Mouse (Mus musculus) T-helper 2 cell (primary cell): ENCODE data around the gene Rab1a.
"Not testable (repeated sequence)": the region's sequence is repeated elsewhere in the genome, so short reads cannot be mapped to it uniquely, and the experiment has no call there.

Experiments
- in situ Hi-C: fragments of 300-600 bp; cut with MboI, MseI; formaldehyde crosslinking; loops from one replicate; pipeline ENCODE4 v1.15.1; 2025; ENCODE audit warnings: high pct_unique_total_duplicates

The Rab1a gene

DNA sequence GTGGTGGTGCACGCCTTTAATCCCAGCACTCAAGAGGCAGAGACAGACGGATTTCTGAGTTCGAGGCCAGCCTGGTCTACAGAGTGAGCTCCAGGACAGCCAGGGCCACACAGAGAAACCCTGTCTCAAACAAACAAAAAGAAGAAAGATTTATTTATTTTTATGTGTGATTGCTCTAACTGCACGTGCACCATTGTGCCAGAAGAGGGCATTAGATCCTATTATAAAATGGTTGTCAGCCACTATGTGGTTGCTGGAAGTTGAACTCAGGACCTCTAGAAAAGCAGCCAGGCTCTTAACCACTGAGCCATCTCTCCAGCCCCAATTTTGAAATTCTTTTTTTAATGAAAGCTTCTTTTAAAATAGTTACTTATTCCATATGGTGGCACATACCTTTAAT is 15.2 kb downstream of the Rab1a start:
- in situ Hi-C loops, result no loop called here

DNA sequence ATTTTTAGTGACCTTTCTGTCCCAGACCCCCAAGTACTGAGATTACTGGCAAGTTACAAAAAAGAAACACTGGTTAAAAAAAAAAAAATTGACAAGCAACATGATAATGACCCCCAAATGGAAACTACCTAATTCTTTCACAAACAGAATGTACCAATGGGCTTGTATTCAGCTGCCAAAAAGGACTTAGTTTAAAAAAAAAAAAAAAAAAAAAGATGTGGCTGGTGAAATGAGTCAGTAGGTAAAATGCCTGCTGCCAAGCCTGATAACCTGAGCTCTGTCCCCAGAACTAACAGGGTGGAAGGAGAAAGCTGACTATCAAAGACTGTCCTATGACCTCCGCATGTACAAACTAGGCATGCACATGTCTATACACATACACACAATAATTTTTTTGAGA is 16.0 kb downstream of the Rab1a start:
- in situ Hi-C loops, result no loop called here

DNA sequence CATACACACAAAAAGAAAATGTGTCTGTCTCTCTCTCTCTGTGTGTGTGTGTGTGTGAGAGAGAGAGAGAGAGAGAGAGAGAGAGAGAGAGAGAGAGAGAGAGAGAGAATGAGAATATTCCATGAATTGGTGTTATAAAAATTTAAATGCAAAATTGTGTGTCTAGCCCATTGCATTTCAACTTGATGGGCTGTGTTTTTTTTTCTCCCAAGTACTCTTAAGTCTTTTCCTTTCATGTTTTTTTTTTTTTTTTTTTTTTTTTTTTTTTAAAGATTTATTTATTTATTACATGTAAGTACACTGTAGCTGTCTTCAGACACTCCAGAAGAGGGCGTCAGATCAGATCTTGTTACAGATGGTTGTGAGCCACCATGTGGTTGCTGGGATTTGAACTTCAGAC is 20.4 kb downstream of the Rab1a start:
- in situ Hi-C loops, result not testable (repeated sequence)

DNA sequence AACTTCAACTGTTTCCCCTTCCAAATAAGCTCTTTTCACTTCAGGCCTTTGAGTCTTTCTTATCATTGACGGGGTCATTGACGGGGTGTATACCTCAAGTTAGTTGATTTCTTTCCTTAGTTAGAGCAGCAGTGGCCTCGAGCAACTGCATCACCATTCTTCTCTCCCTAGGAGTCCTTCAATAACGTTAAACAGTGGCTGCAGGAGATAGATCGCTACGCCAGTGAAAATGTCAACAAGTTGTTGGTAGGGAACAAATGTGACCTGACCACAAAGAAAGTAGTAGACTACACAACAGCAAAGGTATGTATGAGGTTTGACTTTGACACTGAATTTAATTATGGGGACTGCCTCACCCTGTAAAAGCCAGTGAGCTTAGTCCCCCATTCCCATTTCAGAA is 23.0 kb downstream of the Rab1a start:
- in situ Hi-C loops, result no loop called here

DNA sequence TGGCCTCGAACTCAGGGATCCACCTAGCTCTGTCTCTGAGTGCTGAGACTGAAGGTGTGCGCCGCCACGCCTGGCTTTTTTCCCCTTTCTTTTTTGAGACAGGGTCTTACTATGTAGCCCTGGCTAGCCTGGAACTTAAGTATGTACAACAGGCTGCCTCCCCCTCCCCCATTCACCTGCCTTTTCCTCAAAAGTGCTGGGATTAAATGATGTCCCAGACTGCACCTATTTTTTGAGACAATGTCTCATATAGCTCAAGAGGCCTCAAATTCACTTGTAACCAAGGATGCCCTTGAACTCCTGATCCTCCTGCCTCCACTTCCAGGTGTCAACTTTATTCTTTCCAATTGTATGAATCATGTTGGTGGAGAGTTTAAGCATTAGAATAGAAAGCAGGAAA is 24.7 kb downstream of the Rab1a start:
- in situ Hi-C loops, result no loop called here

DNA sequence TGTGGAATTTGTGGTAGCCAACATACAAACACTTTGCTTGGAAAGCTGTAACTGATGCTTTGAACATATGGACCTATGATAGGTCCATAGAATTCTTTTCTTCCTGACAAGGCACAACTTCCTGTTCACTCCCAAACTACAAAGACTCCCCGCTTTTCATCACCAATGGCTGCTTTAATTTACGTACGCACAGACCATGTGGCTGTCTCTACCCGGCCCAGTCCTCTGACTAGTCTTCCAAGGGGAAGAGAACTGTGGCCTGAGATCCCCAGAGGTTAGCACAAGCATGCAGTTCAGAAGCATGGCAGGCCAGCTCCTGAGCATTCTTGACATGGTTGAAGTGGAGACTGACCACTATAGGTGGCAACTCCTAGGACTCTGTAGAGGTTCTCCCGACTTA is 27.4 kb downstream of the Rab1a start:
- in situ Hi-C loops, result no loop called here

DNA sequence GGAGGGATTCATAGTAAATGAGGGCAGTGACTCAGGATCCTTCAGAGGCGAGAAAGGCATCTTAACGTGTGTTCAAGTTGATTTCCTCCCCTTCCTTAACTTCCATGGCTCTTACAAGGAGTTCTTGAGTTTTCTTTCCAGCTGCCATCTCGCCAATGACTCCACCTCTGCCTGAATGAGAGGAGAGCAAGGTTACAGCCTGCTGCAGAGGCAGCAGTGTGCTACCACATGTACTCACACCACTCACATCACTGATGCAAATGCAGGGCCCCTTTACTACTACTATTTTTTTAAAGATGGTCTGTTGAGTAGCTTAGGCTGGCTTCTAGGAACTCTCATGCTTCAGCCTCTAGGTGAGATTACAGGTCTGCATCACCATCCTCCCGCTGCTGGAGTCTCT is 28.1 kb downstream of the Rab1a start:
- in situ Hi-C loops, result no loop called here

DNA sequence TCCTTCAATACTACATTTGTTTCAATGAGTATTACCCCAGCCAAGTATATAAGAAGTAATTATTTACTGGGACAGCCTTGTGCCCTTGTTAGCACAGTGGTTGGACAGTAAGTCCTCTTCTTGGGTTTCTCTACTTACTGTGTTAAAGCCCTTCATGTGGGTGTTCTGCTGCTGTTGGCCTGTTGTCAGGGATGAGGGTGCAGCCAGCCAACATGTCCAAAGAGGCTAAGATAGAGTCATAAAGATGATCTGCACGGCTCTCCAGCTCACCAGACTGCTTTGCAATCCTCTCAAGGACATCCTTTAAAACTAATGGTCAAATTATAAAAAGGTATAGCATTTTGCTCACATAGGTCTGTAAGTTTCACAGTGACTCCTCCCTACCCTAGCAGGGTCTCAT is 29.1 kb downstream of the Rab1a start:
- in situ Hi-C loops, result no loop called here

DNA sequence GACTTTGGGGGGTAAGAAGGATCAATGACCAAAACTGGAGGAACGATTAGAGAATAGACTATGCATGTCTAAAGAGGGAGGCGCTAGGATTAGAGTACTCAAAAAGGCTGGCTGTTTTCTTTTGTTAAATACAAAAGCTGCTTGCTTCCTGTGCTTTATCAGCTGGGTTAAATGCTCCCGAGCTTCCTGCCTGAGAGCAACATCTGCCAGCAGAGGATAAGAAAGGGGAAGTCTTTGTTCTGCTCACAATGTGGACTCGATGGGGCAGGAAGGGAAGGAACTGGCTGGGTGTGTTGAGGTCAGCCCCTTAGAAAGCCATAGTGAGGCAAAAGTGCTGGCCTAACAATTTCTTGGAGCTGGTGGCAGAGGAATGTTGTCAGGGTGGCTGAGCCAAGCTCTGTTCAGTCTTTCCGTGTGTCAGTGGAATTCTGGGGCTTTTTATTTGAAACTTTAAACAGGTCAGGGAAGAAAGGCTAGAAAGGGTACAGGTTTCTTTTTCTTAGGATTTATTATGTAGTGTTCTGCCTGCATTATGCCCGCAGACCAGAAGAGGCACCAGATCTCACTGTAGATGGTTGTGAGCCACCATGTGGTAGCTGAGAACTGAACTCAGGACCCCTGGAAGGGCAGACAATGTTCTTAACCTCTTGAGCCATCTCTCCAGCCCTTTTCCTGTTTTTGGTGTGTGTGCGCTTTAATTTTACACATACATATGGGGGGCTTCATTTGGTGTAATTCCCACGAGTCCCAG is 30.1 kb downstream of the Rab1a start:
- in situ Hi-C loops, result no loop called here

DNA sequence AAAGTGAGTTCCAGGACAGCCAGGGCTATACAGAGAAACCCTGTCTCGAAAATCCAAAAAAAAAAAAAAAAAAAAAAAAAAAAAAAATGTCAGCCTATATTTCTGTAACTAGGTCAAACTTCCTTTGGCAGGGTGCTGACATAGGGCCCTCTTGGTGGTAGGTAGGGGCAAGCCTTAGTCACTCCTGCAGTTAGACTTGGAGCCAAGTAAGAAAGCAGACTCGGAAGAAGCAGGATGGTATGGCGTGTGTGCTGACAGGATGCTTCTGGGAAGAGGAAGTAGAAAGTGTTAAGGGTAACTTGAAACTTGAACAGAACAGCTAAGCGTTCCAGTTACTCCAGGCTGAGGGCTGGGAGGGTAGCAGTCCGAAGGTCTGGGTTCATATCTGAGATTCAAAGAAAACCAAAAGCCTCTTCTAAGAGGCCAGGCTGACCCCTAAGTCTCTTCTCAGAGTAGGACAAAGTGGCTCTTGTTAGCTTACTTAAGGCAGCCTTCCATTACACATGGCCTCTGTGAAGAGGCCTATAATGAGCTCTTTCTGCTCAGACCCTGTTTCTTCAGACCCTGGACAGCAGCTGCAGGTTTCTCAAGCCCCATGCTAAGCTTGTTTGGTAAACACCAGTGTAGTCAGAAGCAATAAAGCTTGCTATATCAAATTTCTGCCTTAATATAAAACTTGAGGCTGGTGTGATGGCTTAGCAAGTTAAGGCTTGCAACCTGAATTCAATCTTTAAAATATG is 31.0 kb downstream of the Rab1a start:
- in situ Hi-C loops, result no loop called here

DNA sequence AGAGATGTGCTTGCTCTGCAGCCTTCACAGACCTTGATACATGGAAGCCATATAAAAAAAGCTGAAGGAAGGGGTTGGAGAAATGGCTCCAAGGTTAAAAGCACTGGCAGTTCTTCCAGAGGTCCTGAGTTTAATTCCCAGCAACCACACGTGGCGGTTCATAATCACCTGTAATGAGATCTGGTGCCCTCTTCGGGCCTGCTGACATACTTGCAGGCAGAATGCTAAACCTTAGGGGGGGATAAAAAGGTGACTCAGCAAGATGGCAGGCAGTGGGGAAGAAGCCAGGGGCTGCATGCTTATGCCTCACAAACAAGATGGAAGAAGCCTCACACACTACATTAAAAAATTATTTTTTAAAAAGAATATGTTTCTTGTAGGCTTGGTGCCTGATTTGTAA is 33.0 kb downstream of the Rab1a start:
- in situ Hi-C loops, result no loop called here

DNA sequence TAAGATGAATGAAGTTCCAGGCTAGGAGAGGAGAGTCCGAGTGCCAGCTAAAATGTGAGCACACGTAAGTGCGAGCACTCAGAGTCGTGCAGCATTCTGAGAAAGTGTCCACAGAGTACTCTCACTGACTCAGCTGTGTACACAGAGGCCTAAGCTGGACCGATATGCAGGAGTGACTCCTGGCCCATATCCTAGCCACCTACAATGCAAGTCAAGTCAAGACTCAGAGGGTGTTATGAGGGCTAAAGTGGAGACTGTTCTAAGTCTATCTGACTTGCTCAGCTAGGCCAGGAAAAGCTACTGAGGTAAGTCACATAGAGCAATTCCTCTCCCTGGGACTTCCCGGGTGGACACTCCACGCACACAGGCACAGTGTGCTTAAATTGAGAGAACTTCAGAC is 35.8 kb downstream of the Rab1a start:
- in situ Hi-C loops, result no loop called here

DNA sequence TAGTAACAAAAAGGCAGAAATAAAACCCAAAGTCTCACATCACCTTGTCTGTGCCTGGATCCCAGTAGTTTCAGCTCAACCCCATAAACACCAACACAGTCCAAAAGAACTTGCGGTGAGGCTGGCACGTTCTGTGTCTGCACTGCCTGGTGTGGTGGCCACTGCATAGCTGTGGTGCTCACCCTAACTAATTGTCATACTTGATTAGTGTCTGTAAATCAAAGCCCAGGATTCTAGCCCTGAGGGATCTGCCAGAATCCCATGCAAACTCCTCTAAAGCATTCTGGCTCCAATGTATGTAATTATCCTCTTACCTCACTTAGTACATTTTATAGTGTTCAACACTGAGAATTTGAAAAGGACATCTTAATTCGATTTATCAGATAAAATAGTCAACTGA is 36.7 kb downstream of the Rab1a start:
- in situ Hi-C loops, result no loop called here

DNA sequence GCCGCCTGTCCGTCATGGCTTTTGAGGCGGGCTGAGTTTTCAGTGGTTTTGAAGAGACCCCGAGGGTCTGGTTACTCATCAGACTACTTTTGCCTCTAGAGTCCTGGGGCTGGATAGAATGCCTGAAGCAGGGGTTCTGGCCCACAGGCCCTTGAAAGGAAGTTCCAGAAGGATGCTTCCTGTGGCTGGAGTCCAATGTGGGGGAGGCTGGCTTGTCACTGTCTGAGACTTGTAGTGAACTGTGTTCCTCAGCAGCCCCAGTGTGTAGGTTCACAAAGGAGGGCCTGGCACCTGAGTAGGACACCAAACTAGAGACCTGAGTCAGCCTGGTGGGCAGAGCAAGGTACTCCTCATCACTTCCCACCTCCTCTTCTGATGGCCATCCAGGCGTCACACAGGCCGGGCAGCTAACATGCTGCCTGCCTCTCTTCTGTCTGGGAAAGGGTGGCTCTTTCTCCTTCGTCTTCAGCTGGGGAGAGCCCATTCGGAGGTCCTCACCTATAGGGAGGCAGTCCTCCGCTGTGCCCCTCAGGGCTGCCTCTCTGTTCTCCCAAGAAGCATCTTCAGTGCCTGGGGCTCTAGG is 38.1 kb downstream of the Rab1a start:
- in situ Hi-C loops, result no loop called here

DNA sequence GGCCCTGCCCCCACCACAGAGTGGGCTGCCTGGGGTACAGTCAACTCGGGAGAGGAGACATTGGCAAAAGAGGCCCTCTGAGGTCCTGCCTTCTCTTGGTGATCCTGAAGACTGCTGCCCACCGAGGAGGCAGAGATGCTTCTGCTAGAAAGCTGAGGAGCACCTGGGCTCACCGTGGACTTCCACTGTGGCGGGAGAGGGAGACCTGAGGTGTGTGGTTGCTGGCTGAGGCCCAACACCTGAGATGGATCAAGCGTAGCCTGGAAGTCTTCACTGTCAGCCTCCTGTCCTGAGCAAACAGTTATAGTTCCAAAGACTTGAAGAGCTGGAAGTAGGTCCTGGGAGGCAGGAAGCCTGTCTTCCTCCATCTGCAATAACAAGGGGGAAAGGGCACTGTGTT is 39.1 kb downstream of the Rab1a start:
- in situ Hi-C loops, result loop anchor here (5.0 kb wide), 1 partner anchor 113 kb away; no protein-coding TSS in a partner anchor

DNA sequence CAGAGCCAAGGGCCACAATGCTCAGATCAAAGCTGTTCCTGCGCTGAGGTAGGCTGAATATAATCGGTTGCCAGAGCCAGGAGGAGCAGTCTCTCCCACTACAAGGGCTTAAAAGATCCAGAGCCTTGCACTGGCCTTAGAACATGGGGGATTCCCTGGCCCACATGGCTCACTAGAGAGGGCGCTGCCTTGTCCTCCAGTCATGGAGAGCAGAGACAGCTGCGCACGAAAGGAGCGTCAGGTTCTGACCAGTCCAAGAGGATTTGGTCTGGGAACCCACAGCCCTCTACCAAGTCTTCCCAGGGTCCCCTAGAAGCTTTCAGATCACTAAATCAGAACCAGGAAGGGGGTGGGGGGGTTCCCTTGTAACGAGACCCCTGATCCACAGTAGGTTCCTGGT is 40.1 kb downstream of the Rab1a start:
- in situ Hi-C loops, result loop anchor here (5.0 kb wide), 1 partner anchor 114 kb away; no protein-coding TSS in a partner anchor

DNA sequence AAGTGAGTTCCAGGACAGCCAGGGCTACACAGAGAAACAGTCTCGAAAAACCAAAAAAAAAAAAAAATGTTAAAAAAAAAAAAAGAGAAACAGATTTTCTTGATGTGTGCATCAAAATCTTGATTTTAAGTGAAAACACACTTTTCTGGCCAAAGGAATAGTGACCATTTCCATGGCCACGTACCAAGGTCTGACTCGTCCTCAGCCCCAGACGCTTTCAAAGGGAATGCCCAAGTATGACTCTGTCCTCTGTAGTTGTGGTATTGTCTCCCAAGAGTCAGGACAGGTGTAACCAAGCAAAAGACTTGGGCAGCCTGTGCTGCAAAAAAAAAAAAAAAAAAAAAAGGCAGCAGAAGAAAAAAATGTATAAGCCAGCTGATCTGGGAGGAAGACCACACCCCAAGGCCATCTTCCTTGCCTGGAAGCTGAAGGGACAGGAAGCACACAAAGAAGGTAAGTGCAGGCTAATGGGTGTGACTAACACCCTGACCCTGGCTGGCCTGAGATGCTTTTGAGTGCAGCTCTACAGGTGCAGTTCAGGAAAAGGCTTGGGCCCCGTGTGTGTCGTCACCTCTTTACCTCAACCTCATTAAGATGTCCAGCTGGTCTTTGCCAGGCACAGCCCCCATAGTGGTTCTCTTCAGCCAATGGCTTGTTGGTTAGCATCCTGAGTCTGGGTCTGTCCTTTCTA is 41.3 kb downstream of the Rab1a start:
- in situ Hi-C loops, result loop anchor here (5.0 kb wide), 1 partner anchor 115 kb away; no protein-coding TSS in a partner anchor

DNA sequence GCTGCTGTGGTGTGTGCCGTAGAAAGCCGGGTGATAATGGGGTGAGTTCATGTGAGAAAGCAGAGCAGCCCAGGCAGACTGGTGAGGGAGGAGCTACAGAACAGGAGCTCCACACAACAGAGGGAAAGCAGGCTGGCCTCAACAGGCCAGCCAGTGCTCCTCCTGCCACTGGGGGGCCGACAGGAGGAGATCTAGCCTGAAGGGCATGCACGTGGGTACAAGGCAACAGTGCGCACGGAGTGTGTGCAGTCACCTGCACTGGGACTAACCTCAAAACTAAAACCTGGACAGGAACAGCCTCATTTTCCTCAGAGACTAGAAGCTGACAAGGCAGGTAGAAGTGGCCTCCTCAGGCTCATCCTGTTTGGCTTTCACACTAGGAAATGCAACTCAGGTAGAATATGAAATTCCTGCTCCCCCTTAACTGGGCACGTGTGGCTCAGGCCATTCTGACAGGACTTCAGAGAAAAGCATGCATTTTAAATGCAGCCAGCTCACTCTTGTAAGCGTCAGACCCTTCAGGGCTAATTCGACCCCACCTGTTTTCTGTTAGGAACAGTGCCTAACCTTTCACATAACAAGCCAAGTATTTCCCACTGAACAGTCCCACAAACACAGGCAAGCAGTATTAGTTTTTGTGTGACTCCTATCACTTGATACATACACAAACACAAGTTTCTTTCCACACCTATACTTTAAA is 42.1 kb downstream of the Rab1a start:
- in situ Hi-C loops, result loop anchor here (5.0 kb wide), 1 partner anchor 116 kb away; no protein-coding TSS in a partner anchor

DNA sequence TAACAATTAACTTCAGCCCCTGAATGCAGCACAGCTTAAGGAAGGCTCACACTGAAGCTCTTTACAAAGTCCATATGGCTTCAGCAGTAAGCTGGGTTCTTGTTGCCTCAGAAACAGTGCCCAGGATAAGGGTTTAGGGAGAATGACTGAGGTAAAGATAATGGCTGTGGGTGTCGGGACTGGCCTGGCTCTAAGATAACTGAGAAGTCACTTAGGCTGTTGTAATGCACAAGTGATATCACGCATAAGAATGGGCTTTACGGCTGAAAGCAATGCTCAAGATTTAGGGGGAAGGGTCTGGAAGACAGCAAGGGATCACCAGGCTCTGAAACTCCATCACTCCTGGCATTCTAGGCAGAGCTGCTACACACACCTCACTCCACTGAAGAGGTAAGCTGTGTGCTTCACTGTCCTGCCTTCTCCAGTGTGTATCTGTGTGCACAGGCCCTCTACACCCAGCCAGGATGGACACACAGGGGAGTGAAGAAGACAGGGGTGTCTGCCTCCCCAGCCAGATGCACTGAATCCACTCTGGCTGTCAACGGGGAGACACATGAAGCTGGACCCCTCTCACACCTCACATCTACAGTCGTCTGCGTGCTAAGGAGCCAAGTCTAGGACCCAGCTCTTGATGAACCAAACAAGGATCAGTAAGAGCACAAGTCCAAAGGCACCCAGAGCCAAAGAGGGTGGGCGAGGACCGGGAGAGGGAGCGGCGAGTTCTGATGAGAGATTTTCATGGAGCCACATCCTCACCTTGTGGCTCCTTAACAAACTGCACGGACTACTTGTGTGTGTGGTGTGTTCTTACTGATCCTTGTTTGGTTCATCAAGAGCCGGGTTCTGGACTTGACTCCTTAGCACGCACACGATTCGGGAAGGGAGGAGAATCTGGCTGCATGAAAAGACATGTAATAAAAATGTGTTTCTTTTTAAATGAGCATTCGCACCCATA is 43.4 kb downstream of the Rab1a start:
- in situ Hi-C loops, result loop anchor here (5.0 kb wide), 1 partner anchor 117 kb away; no protein-coding TSS in a partner anchor

DNA sequence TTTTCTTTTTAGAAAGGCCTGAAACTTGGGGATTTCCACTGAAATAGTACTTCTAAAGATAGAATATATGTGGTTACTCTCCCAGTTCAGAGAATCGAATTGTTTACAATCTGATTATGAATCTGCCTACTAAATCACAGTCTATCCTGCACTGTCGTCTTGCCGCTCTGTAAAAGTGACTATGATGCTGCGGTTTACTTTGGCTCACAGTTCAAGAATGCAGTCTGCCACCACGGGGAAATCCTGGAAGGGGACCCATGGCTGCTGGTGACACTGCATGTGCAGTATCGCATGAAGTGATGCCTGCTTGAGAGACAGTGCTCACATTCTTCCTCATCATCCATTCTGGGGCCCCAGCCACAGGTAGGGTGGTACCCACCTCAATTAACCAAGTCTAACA is 44.1 kb downstream of the Rab1a start:
- in situ Hi-C loops, result no loop called here
